Mouse (Mus musculus): ENCODE data around the gene Rflnb.

DNA sequence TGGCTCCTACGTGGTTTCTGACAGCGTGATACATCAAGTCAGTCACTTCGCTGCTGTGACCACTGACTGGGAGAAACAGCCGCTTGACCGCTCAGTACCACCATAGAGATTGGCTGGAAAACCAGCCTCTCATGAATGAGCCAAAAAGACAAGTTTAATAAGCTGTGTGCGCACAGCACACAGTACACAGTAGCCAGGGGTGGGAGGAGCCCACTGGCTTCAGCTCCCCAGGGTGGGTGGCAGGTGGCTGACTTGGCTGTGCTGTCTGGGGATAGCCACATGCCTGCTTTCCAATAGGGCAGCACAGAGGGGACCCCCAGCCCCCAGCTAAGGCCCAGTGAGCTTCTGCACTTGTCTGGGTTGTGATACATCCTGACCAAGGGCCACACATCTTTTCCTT, 16.9 kb upstream of the Rflnb start:
- no peak for TF ChIP-seq CTCF (IDR thresholded peaks at IDR 0.05; ENCODE audit: low read depth)
- no peak for TF ChIP-seq EP300 (optimal IDR thresholded peaks at IDR 0.05)
